Mouse (Mus musculus) stomach, postnatal 0 days (tissue): ENCODE results near the gene Lypd3. TPM values are rescaled to one million over a fixed set of nuclear protein-coding genes. Genes with fewer than 3 reads are reported as not detected.

Experiments
- ATAC-seq: fragments of 200-750 bp; cut with Nextera tagmentation; 2 replicates; pipeline ENCODE4 v1.8.0; 2017; ENCODE audit not compliant: low FRiP score, low TSS enrichment
- DNase-seq: peaks from one replicate; pipeline ENCODE4 v3.0.0-alpha.2; 2016; ENCODE audit warnings: low spot score
- H3K27ac ChIP-seq: fragments of 300-500 bp; sonication (generic); replicated peaks from 2 replicates; pipeline ENCODE4 v1.5.1; 2014; ENCODE audit warnings: mild to moderate bottlenecking, control low read depth
- H3K27me3 ChIP-seq: fragments of 300-500 bp; sonication (generic); 2 replicates; pipeline ENCODE4 v1.6.1; 2014; ENCODE audit warnings: low read length; ENCODE audit not compliant: control insufficient read depth, insufficient read depth
- H3K36me3 ChIP-seq: fragments of 300-500 bp; sonication (generic); 2 replicates; pipeline ENCODE4 v1.6.1; 2014; ENCODE audit warnings: low read length, mixed read lengths; ENCODE audit not compliant: control insufficient read depth, insufficient read depth
- H3K4me1 ChIP-seq: fragments of 300-500 bp; sonication (generic); replicated peaks from 2 replicates; pipeline ENCODE4 v1.6.1; 2014; ENCODE audit warnings: antibody characterized with exemption; ENCODE audit not compliant: control insufficient read depth, insufficient read depth
- H3K4me2 ChIP-seq: fragments of 300-500 bp; sonication (generic); replicated peaks from 2 replicates; pipeline ENCODE4 v1.6.1; 2014; ENCODE audit warnings: low read depth, mild to moderate bottlenecking, control low read depth, moderate library complexity
- H3K4me3 ChIP-seq: fragments of 300-500 bp; sonication (generic); 2 replicates; pipeline ENCODE4 v1.5.1; 2014; ENCODE audit warnings: low read depth, low read length, control low read depth
- H3K9ac ChIP-seq: fragments of 300-500 bp; sonication (generic); 2 replicates; pipeline ENCODE4 v1.6.1; 2014; ENCODE audit warnings: mild to moderate bottlenecking, low read length, control low read depth, mixed read lengths
- H3K9me3 ChIP-seq: fragments of 300-500 bp; sonication (generic); 2 replicates; pipeline ENCODE4 v1.6.1; 2016; ENCODE audit warnings: low read length; ENCODE audit not compliant: control insufficient read depth
- CTCF ChIP-seq: IDR thresholded peaks from 2 replicates; pipeline ENCODE4 v1.5.1; 2016; ENCODE audit warnings: antibody characterized with exemption, low read depth, mild to moderate bottlenecking, moderate library complexity
- EP300 ChIP-seq: optimal IDR thresholded peaks from 2 replicates; pipeline ENCODE3; 2016; ENCODE audit warnings: antibody characterized with exemption
- WGBS: fragments of 180-500 bp; shearing (Covaris S2); extraction: QIAGEN DNeasy Blood & Tissue Kit; methylation state at CpG from one replicate; pipeline ENCODE4 v1.1.7; 2014; 5-methylcytosine and 5-hydroxymethylcytosine counted together
- polyA plus RNA-seq: library from polyadenylated mRNA; unstranded; fragments of >200 nt; fragmentation: Nextera tagmentation; extraction: Ambion mirVana; gene quantifications from 2 replicates; pipeline ENCODE4 v1.2.1, GENCODE M21; 2015

Gene Lypd3
- polyA plus RNA-seq, 1 experiment from 2014 or later: 277 TPM

DNA sequence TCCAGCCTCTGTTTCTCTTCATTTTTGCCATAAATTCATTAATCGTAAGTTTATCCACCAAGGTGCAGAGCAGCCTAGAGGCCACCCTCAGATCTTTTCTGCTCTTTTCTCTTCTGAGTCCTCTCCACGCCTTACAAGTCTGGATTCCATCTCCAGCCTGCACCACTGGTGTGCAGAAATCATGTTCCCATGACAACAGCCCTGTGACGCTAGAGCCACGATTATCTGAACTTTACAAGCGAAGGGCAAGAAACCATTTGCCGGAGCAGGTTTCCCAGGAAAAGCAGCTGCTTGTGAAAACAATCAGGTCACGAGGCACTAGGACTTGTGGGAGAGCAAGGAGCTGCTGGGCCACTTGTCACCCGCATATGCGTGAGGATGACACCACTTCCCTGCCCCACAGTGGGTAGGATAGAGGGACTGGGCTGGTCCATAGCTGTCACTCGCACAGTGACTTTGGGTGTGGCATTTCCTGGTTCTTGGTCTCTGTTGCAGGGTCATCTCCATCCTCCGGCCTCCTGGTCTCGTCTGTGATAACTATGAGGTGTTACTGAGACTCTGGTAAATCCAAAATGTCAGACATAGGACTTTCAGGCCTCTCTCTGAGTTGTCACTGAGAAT, 23.5 kb downstream of the Lypd3 start:
- Histone ChIP-seq H3K4me3 (no peak overlapping the region), H3K4me2 (no peak overlapping the region), H3K27ac (no peak overlapping the region), H3K27me3 (no peaks in the 10 kb centered on the region), H3K9me3 (no peaks in the 10 kb centered on the region), H3K9ac (no peak overlapping the region), H3K36me3 (no peaks in the 10 kb centered on the region), H3K4me1 (no peaks in the 10 kb centered on the region)
- 40% methylated on average over 12 of the region's 12 CpGs for WGBS
- no peak for TF ChIP-seq CTCF
- TF ChIP-seq EP300: no peak
- ATAC-seq (0 out of 2 replicates have a peak, but pooled peaks have one; percentile 34), DNase-seq (no peak)

DNA sequence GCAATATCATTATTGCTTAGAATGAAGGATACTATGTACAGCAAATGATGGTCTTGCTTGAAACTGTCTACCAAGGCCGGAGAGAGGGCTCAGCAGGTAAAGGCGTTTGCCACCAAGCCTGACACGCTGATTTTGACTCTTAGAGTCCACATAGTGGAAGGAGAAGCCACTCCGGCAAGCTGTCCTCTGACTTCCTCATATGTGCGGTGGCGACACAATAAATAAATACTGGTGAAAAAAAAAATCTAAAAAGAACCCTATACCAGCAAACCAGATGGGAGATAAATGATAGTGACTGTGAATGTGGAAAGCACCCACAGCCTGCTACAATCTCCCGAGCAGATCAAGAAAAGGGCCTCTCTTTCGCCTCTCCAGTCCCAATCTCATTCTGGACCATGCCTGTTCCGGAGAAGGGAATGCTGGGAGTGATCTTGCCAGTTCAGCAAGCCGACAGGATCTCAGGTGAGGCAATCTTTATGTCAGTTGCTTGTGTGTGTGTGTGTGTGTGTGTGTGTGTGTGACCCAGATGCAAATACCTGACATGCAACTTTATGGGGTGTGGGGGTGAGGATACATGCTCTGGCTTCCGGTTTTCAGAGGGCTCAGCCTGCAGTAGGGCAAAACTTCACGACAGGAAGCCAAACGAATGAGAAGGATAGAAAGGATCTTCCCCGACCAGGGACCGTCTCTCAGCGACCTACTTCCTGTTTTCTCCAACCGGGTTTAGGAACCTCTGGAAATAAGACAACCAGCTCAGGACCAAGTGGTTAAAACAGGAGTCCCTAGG, 25.0 kb downstream of the Lypd3 start:
- Histone ChIP-seq H3K4me3 (no peak overlapping the region), H3K4me2 (no peak overlapping the region), H3K9me3 (no peaks in the 10 kb centered on the region), H3K27ac (no peak overlapping the region), H3K4me1 (no peaks in the 10 kb centered on the region), H3K36me3 (no peaks in the 10 kb centered on the region), H3K9ac (no peak overlapping the region), H3K27me3 (no peaks in the 10 kb centered on the region)
- WGBS: 63% methylated on average over 17 of the region's 17 CpGs
- ATAC-seq (no peak), DNase-seq (no peak)
- TF ChIP-seq CTCF (no peak), EP300 (no peak)

GRCm38 (mm10) chr7:24662575-24662974, 26.2 kb downstream of the Lypd3 start:
- peak; percentile 97 for TF ChIP-seq CTCF
- TF ChIP-seq EP300: no peak
- Histone ChIP-seq H3K4me2 (no peak overlapping the region), H3K36me3 (no peaks in the 10 kb centered on the region), H3K4me3 (no peak overlapping the region), H3K27me3 (no peaks in the 10 kb centered on the region), H3K27ac (no peak overlapping the region), H3K9me3 (no peaks in the 10 kb centered on the region), H3K9ac (no peak overlapping the region), H3K4me1 (no peaks in the 10 kb centered on the region)
- 12% methylated on average over 8 of the region's 8 CpGs for WGBS
- ATAC-seq: peak; percentile 60
- DNase-seq: peak; percentile 79

DNA sequence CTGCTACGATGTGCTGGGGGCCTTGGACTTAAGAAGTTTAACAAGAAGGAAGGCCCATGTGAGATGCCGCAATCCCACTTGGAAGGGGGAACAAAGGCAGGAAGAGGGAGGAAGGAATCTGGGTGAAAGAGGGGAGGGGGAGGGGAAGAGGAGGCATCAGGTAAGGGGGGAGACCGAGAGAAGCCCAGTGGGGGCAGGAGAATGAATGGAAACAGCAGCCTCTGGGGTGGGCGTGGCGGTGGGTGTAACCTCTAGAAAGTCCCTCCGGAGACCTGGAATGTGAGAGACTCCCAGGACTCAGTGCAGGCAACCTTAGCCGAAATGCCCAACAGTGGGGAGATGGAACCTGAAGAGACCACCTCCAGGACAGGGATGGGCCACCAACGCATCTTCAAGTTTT, 28.0 kb downstream of the Lypd3 start:
- ATAC-seq: no peak
- no peak overlapping the region for H3K4me3 ChIP-seq
- H3K4me2 ChIP-seq: no peak overlapping the region
- no peak overlapping the region for H3K9ac ChIP-seq
- no peaks in the 10 kb centered on the region for H3K36me3 ChIP-seq
- no peaks in the 10 kb centered on the region for H3K9me3 ChIP-seq
- no peak for TF ChIP-seq CTCF
- TF ChIP-seq EP300: no peak
- no peaks in the 10 kb centered on the region for H3K4me1 ChIP-seq
- 38% methylated on average over 8 of the region's 8 CpGs for WGBS
- H3K27ac ChIP-seq: no peak overlapping the region
- DNase-seq: no peak
- no peaks in the 10 kb centered on the region for H3K27me3 ChIP-seq

GRCm38 (mm10) chr7:24664959-24665358, 28.6 kb downstream of the Lypd3 start:
- no peak for DNase-seq
- no peaks in the 10 kb centered on the region for H3K4me1 ChIP-seq
- H3K36me3 ChIP-seq: no peaks in the 10 kb centered on the region
- no peaks in the 10 kb centered on the region for H3K9me3 ChIP-seq
- no peaks in the 10 kb centered on the region for H3K27me3 ChIP-seq
- no peak for TF ChIP-seq CTCF
- TF ChIP-seq EP300: no peak
- no peak overlapping the region for H3K9ac ChIP-seq
- H3K27ac ChIP-seq: no peak overlapping the region
- no peak overlapping the region for H3K4me3 ChIP-seq
- 78% methylated on average over 9 of the region's 9 CpGs for WGBS
- no peak overlapping the region for H3K4me2 ChIP-seq
- no peak for ATAC-seq

DNA sequence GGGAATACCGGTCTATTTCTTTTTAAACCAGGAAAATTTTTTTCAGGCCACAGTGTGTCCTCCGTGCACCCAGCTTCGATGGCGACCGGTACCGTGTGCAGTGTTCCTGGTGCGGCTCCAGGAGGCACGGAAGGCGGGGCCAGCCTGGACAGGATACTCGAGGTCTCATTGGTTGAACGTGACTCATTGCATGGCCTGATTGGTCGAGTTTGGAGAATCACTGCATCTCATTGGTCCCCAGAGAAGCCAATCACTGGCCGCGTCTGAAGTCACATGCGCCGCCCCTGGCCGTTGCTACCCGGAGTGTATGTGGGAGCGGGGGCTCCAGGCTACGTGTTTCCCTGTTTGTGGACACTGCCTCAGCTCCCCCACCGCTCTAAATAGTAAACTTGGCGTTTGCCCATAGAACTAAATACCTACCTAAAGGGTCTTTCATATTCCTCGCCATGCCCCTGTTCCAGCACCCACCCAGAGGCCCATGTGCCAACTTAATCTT, 35.6 kb downstream of the Lypd3 start:
- no peak for TF ChIP-seq EP300
- Histone ChIP-seq H3K4me1 (no peaks in the 10 kb centered on the region), H3K27ac (no peak overlapping the region), H3K27me3 (no peaks in the 10 kb centered on the region), H3K9me3 (no peaks in the 10 kb centered on the region), H3K4me2 (no peak overlapping the region), H3K36me3 (no peaks in the 10 kb centered on the region), H3K4me3 (no peak overlapping the region), H3K9ac (no peak overlapping the region)
- WGBS: 90% methylated on average over 23 of the region's 23 CpGs
- ATAC-seq (no peak), DNase-seq (no peak)
